Mouse (Mus musculus) limb, embryonic 13.5 days (tissue): Measurements from ENCODE around the gene Gng8. TPM values are rescaled to one million over a fixed set of nuclear protein-coding genes. Genes with fewer than 3 reads are reported as not detected.
A peak's percentile ranks its signal among the peaks of the same experiment; 100 is the strongest.

Experiments used
- ATAC-seq: fragments of 200-750 bp; cut with Nextera tagmentation; 2 replicates; pipeline ENCODE4 v1.8.0; 2017; ENCODE audit warnings: low read depth, moderate number of reproducible peaks, moderate TSS enrichment; ENCODE audit not compliant: low FRiP score
- H3K27ac ChIP-seq: fragments of 300-500 bp; sonication (generic); 2 replicates; pipeline ENCODE4 v1.5.1; 2015; ENCODE audit warnings: inconsistent platforms, mild to moderate bottlenecking, moderate library complexity
- H3K27me3 ChIP-seq: fragments of 300-500 bp; sonication (generic); 2 replicates; pipeline ENCODE4 v1.6.1; 2015; ENCODE audit warnings: mild to moderate bottlenecking, inconsistent platforms
- H3K36me3 ChIP-seq: fragments of 300-500 bp; sonication (generic); 2 replicates; pipeline ENCODE4 v1.6.1; 2015; ENCODE audit warnings: inconsistent platforms, mild to moderate bottlenecking, moderate library complexity
- H3K4me1 ChIP-seq: fragments of 300-500 bp; sonication (generic); 2 replicates; pipeline ENCODE4 v1.6.1; 2015; ENCODE audit warnings: inconsistent platforms
- H3K4me2 ChIP-seq: fragments of 300-500 bp; sonication (generic); replicated peaks from 2 replicates; pipeline ENCODE4 v1.6.1; 2015; ENCODE audit warnings: inconsistent platforms, mild to moderate bottlenecking, moderate library complexity
- H3K4me3 ChIP-seq: fragments of 300-500 bp; sonication (generic); 2 replicates; pipeline ENCODE4 v1.5.1; 2015; ENCODE audit warnings: moderate library complexity, mild to moderate bottlenecking, inconsistent platforms
- H3K9ac ChIP-seq: fragments of 300-500 bp; sonication (generic); 2 replicates; pipeline ENCODE4 v1.6.1; 2015; ENCODE audit warnings: mild to moderate bottlenecking, inconsistent platforms
- H3K9me3 ChIP-seq: fragments of 300-500 bp; sonication (generic); 2 replicates; pipeline ENCODE4 v1.6.1; 2016; ENCODE audit warnings: inconsistent platforms
- WGBS: fragments of 180-500 bp; shearing (Covaris S2); methylation state at CpG from one replicate; pipeline ENCODE4 v1.1.7; 2015; 5-methylcytosine and 5-hydroxymethylcytosine counted together
- polyA plus RNA-seq: library from polyadenylated mRNA; unstranded; fragments of >200 nt; fragmentation: Nextera tagmentation; extraction: Ambion mirVana; gene quantifications from 2 replicates; pipeline ENCODE4 v1.2.1, GENCODE M21; 2015

The Gng8 gene
- polyA plus RNA-seq, 1 experiment from 2014 or later, result 16.0 TPM

DNA sequence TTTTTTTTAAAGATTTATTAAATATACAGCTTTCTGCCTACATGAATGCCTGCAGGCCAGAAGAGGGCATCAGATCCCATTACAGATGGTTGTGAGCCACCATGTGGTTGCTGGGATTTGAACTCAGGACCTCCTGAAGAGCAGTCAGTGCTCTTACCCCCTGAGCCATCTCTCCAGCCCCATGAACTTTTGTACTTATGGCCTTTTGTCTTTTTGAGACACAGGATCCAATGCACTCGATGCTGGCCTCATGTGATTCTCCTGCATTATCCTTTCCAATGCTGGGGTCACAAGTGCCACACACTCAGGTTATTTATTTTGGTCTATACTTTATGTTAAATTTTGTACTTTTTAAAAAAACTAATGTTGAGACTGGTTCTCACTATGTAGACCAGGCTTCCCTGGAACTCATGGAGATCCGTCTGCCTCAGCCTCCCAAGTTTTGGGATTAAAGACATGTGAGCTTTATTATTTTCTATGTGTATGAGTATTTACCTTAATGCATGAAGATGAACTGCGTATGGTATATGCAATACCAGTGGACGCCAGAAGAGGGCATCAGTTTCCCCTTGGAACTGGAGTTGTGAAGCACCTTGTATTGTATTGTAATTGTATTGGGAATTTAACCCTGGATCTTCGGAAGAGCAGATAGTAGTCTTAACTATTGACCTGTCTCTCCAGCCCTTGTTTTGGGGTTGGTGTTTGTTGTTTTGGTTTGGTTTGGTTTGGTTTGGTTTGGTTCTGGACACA, 31.5 kb upstream of the Gng8 start:
- H3K4me1 ChIP-seq, result no peaks in the 10 kb centered on the region
- no peak for ATAC-seq
- no peak overlapping the region for H3K4me2 ChIP-seq
- H3K9ac ChIP-seq, result no peak overlapping the region
- no peak overlapping the region for H3K4me3 ChIP-seq
- H3K36me3 ChIP-seq, result peaks cover 86% of the 10 kb centered on the region
- WGBS, result 30% methylated on average over 5 of the region's 5 CpGs
- H3K27ac ChIP-seq, result no peak overlapping the region
- no peaks in the 10 kb centered on the region for H3K9me3 ChIP-seq
- H3K27me3 ChIP-seq, result no peaks in the 10 kb centered on the region

DNA sequence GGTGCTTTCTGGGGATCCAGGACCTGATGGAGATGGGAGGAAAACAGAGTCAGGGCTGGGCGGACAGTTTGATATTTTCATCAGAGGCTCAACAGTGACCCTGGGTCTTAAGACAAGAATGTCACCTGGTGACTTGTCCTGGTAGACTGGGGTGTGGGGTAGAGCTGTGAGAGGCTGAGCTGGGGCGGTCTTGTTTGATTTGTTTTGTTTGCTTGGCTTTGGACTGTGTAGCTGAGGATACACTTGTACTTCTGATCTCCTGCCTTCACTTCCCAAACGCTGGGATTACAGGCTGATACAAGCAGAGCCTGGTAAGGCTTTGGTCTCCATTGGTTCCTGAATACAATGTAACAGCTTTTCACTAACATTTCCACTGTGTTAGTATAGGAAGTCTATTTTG, 24.1 kb upstream of the Gng8 start:
- WGBS, result 79% methylated on average over 3 of the region's 3 CpGs
- Histone ChIP-seq H3K27me3 (no peaks in the 10 kb centered on the region), H3K4me2 (no peak overlapping the region), H3K4me1 (peaks cover 10% of the 10 kb centered on the region), H3K27ac (no peak overlapping the region), H3K4me3 (no peak overlapping the region), H3K9ac (no peak overlapping the region), H3K36me3 (peaks cover 84% of the 10 kb centered on the region), H3K9me3 (no peaks in the 10 kb centered on the region)
- no peak for ATAC-seq

DNA sequence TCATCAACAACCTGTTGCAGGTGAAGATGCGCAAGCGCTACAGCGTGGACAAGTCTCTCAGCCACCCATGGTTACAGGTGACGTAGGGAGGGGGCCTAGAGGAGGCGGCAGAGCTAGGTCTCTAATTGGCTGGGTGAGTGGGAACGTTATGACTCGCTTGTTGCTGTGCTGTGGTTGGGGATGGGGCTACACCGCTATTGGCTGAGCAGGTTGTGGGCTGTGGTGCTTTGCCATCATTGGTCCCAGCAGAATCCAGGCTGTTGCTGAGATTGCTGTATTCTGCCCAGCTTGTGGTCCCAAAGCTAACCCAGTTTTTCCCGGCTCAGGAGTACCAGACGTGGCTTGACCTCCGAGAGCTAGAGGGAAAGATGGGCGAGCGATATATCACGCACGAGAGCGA, 22.1 kb upstream of the Gng8 start:
- Histone ChIP-seq H3K4me2 (peak overlapping the region; percentile 56), H3K4me3 (peak overlapping the region; percentile 27), H3K36me3 (peaks cover 68% of the 10 kb centered on the region), H3K27ac (0 out of 2 replicates have a peak overlapping the region, but pooled peaks have one; percentile 28), H3K9ac (peak overlapping the region; percentile 14; the same call in 1 of the 2 replicates), H3K27me3 (no peaks in the 10 kb centered on the region), H3K4me1 (peaks cover 12% of the 10 kb centered on the region), H3K9me3 (no peaks in the 10 kb centered on the region)
- ATAC-seq, result peak; percentile 91
- WGBS, result 19% methylated on average over 16 of the region's 16 CpGs

DNA sequence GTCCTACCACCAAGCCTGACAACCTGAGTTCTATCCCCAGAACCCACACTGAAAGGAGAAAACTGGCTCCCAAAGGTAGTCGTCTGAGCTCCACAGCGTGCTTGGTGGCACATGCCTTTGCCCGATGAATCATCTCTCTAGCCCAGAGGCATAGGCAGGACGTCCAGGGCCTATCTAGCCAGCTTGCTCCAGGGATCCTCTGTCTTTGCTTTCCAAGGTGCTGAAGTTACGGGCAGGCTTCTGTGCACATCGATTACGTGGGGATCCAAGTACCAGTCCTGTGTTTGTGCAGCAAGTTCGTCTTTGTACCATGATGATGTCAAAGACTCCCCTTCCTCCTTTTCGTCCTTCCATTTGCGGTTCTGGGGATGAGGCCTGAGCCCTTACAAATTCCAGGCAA, 20.0 kb upstream of the Gng8 start:
- Histone ChIP-seq H3K9me3 (no peaks in the 10 kb centered on the region), H3K27ac (0 out of 2 replicates have a peak overlapping the region, but pooled peaks have one; percentile 22), H3K9ac (no peak overlapping the region), H3K4me2 (no peak overlapping the region), H3K36me3 (peaks cover 49% of the 10 kb centered on the region), H3K4me1 (peaks cover 13% of the 10 kb centered on the region), H3K27me3 (no peaks in the 10 kb centered on the region), H3K4me3 (no peak overlapping the region)
- 78% methylated on average over 10 of the region's 10 CpGs for WGBS
- ATAC-seq, result no peak

DNA sequence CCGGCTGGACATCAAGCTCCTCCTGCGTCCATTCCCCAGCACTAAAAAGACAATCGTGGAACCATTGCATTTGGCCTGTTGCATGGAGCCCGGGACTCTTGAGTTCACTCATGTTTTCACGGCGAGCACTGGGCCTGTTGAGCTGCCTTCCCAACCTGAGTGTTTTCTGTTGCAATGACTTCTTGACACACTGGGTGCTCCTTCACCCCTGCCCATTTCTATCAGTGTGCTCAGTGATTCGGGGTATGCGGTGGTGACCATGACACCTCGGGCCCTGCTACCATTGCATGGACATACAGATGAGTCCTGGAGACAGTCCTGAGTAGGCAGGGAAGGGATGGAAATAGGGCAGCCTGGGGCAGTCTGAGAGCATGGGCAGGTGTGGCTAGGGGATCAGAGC, 19.1 kb upstream of the Gng8 start:
- H3K4me1 ChIP-seq, result peaks cover 21% of the 10 kb centered on the region
- ATAC-seq, result no peak
- H3K9ac ChIP-seq, result no peak overlapping the region
- H3K4me3 ChIP-seq, result no peak overlapping the region
- no peak overlapping the region for H3K27ac ChIP-seq
- peaks cover 41% of the 10 kb centered on the region for H3K36me3 ChIP-seq
- H3K4me2 ChIP-seq, result no peak overlapping the region
- H3K27me3 ChIP-seq, result no peaks in the 10 kb centered on the region
- WGBS, result 91% methylated on average over 9 of the region's 9 CpGs
- H3K9me3 ChIP-seq, result no peaks in the 10 kb centered on the region

DNA sequence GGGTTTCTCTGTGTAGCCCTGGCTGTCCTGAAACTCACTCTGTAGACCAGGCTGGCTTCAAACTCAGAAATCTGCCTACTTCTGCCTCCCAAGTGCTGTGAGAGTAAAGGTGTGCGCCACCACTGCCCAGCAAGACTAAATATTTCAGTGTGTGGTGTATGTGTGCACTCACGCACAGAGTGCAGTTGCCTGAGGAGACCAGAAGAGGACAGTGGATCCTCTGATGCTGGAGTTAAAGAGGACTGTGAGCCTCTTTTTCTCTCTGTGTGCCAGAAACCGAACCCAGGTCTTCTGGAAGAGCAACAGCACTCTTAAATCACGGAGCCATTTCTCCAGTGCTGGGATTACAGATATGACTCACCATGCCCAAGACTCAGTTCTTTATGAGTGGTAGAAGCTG, 18.2 kb upstream of the Gng8 start:
- H3K9ac ChIP-seq, result no peak overlapping the region
- no peak overlapping the region for H3K4me2 ChIP-seq
- peaks cover 24% of the 10 kb centered on the region for H3K4me1 ChIP-seq
- no peaks in the 10 kb centered on the region for H3K9me3 ChIP-seq
- ATAC-seq, result no peak
- no peak overlapping the region for H3K4me3 ChIP-seq
- whole genome bisulfite sequencing, result 90% methylated on average over 4 of the region's 4 CpGs
- no peaks in the 10 kb centered on the region for H3K27me3 ChIP-seq
- no peak overlapping the region for H3K27ac ChIP-seq
- H3K36me3 ChIP-seq, result peaks cover 39% of the 10 kb centered on the region

DNA sequence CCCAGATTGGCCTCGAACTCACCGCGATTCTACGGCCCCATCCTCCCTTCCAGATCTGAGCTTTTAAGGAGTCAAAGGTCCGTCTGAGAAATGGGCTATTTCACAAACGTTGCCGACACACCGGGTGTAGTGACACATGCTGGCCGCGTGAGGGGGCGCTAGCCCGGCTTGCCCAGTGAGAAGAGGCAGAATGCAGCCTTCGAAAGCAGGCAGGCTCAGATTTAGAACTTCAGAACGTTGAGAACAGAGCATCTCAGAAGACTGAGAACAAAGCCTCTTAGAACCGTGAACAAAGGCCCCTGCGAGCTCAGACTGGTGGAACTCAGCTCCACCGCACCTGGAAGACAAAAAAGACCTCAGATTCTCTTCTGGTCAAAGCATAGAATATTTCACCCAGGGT, 17.4 kb upstream of the Gng8 start:
- no peak overlapping the region for H3K9ac ChIP-seq
- peaks cover 26% of the 10 kb centered on the region for H3K4me1 ChIP-seq
- peak overlapping the region; percentile 93 for H3K27ac ChIP-seq
- no peaks in the 10 kb centered on the region for H3K27me3 ChIP-seq
- peaks cover 42% of the 10 kb centered on the region for H3K36me3 ChIP-seq
- peak overlapping the region; percentile 91 for H3K4me2 ChIP-seq
- no peak for ATAC-seq
- WGBS, result 4% methylated on average over 17 of the region's 17 CpGs
- H3K9me3 ChIP-seq, result no peaks in the 10 kb centered on the region
- peak overlapping the region; percentile 38 for H3K4me3 ChIP-seq

DNA sequence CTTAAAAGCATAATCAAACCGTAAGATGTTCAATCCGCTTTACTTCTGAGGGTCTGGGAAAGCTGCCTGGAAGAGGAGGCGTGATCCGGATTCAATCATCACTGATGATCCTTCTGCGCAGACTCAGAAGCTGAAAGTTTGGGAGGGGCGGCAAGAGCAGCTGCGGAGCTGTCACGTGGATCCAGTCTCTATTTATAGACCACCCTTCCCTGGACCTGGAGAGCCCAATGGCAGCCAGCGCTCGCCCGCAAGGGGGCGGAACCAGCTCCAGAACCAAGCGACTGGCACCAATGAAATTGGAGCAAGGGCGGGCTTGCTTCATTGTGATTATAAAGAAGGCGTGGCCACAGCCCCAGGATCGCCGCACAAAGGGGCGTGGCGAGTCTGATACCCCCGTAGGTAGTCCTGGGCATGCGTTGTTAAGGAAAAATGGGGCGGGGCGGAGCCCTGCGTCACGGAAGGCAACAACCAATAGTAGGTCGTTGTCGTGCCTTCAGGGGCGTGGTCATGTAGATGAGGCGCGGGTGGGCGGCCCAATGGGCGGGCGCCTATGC, 16.8 kb upstream of the Gng8 start:
- Histone ChIP-seq H3K36me3 (peaks cover 40% of the 10 kb centered on the region), H3K27ac (peak overlapping the region; percentile 93), H3K9me3 (no peaks in the 10 kb centered on the region), H3K9ac (no peak overlapping the region), H3K4me3 (peak overlapping the region; percentile 94), H3K4me2 (peak overlapping the region; percentile 91), H3K4me1 (peaks cover 24% of the 10 kb centered on the region), H3K27me3 (no peaks in the 10 kb centered on the region)
- WGBS, result 0% methylated on average over 33 of the region's 33 CpGs
- ATAC-seq, result peak; percentile 95

DNA sequence AGATGAGACGGTGACA, 16.5 kb upstream of the Gng8 start, which contains the start of gene Dact3:
Gene Dact3, plus strand, starts transcription at position 8 of the 16 bp plus-strand sequence.
- Histone ChIP-seq H3K4me2 (peak within 1 kb of the TSS; percentile 91), H3K27me3 (no peaks in the 10 kb centered on the region), H3K27ac (peak within 1 kb of the TSS; percentile 93), H3K4me3 (peak within 1 kb of the TSS; percentile 94), H3K36me3 (peaks cover 38% of the 10 kb centered on the region), H3K9me3 (no peaks in the 10 kb centered on the region), H3K4me1 (peaks cover 24% of the 10 kb centered on the region), H3K9ac (peak within 1 kb of the TSS; percentile 93)
- ATAC-seq, result no peak
- WGBS, result 0% methylated on average over 1 of the region's 1 CpGs

DNA sequence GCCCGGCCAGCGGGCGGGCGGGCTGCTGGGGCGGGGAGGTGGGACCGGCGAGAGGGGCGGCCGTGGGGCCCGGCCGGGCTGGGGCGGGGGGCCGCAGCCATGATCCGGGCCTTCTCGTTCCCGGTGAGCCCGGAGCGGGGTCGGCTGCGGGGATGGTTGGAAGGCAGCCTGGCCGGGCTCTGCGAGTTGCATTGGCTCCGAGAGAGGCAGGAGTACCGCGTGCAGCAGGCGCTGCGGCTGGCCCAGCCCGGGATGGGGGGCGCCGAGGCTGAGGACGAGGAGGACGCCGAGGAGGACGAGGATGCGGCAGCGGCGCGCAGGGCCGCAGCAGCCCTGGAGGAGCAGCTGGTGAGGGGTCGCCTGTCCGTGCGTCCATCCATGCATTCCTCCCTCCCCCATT, 16.3 kb upstream of the Gng8 start:
- Histone ChIP-seq H3K27me3 (no peaks in the 10 kb centered on the region), H3K27ac (peak overlapping the region; percentile 93), H3K9ac (peak overlapping the region; percentile 93), H3K4me2 (peak overlapping the region; percentile 91), H3K9me3 (no peaks in the 10 kb centered on the region), H3K4me1 (peaks cover 26% of the 10 kb centered on the region), H3K4me3 (peak overlapping the region; percentile 94), H3K36me3 (peaks cover 38% of the 10 kb centered on the region)
- ATAC-seq, result no peak
- under 1% methylated on average over 41 of the region's 42 CpGs for WGBS

DNA sequence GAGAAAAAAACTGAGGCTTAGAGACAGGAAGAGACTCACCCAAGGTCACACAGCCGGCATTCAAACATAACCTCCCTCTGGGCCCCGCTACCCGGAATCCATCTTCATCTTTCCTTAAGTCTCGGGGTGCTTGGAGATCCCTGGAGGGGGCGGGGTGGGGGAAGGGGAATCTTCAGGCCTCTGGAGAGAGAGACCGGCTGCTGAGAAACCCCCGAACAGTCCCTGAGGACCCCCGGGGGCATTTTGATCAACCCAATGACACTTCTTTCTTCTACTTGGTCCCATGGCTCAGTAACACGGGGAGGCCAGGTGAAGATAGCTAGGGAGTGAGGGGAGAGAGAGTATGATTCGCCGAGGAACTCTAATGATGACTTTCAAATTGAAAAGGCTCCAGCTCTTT, 15.6 kb upstream of the Gng8 start:
- Histone ChIP-seq H3K9me3 (no peaks in the 10 kb centered on the region), H3K9ac (peak overlapping the region; percentile 93), H3K4me3 (peak overlapping the region; percentile 94), H3K27ac (peak overlapping the region; percentile 93), H3K27me3 (no peaks in the 10 kb centered on the region), H3K4me2 (peak overlapping the region; percentile 91), H3K36me3 (peaks cover 33% of the 10 kb centered on the region), H3K4me1 (peaks cover 33% of the 10 kb centered on the region)
- ATAC-seq, result no peak
- whole genome bisulfite sequencing, result 4% methylated on average over 11 of the region's 11 CpGs

DNA sequence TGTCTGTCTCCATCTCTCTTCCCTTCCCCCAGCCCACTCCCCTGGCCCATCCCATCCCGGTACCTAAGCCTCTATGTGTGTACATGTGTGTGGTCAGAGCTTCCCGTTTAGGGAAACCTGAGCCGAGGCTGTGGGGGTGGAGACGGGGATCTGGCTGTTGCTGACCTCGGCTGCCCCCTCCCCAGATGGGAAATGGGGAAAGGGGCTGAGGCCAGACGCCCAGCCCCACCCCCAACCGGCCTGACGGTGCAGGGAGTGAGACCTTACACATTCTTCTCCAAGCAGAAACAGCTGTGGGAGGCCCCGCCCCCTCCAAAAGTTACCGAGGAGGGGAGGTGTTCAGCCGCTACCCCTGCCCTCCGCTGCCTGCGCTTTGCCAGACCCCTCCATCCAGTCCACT, 15.0 kb upstream of the Gng8 start:
- Histone ChIP-seq H3K9me3 (no peaks in the 10 kb centered on the region), H3K27ac (peak overlapping the region; percentile 93), H3K9ac (peak overlapping the region; percentile 93), H3K27me3 (no peaks in the 10 kb centered on the region), H3K4me3 (peak overlapping the region; percentile 94), H3K4me2 (peak overlapping the region; percentile 91), H3K36me3 (peaks cover 33% of the 10 kb centered on the region), H3K4me1 (peaks cover 34% of the 10 kb centered on the region)
- peak; percentile 16 for ATAC-seq
- 0% methylated on average over 12 of the region's 13 CpGs for WGBS

DNA sequence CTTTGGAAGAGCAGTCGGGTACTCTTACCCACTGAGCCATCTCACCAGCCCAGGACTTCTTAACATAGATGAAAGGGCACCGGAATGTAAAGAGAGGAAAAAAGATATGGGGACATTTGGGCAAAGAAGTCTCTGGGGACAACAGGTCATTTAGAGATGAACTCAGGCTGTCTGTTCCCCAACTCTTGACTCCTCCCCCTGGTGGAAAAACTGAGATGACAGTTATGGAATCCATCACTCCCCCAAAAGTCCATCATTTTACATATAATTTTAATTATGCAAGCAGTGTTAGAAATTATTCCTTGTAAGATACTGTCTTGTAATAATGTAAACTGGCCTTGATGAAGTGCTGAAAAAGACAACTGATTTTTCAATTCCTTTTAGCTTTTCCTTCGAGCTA, 13.9 kb upstream of the Gng8 start:
- H3K36me3 ChIP-seq, result peaks cover 34% of the 10 kb centered on the region
- no peak overlapping the region for H3K27ac ChIP-seq
- no peaks in the 10 kb centered on the region for H3K9me3 ChIP-seq
- no peaks in the 10 kb centered on the region for H3K27me3 ChIP-seq
- no peak overlapping the region for H3K9ac ChIP-seq
- no peak for ATAC-seq
- WGBS, result 83% methylated on average over 3 of the region's 3 CpGs
- H3K4me3 ChIP-seq, result no peak overlapping the region
- H3K4me2 ChIP-seq, result peak overlapping the region; percentile 91
- peaks cover 34% of the 10 kb centered on the region for H3K4me1 ChIP-seq
